Mouse (Mus musculus) E14TG2a.4 (cell line): ENCODE measurements around the gene Gm12166.

Experiments
- CTCF ChIP-seq: conservative IDR thresholded peaks from 2 replicates; pipeline ENCODE4 v1.5.1; 2014; ENCODE audit warnings: low read length
- NANOG ChIP-seq: IDR thresholded peaks from 2 replicates; pipeline ENCODE4 v1.6.1; 2014; ENCODE audit warnings: borderline replicate concordance, low read length, mixed read lengths
- POU5F1 ChIP-seq: IDR thresholded peaks from 2 replicates; pipeline ENCODE4 v1.6.1; 2014; ENCODE audit warnings: low read length, borderline replicate concordance

GRCm38 (mm10) chr11:46021850-46022249, 30.3 kb downstream of the Gm12166 start:
- TF ChIP-seq CTCF (no peak), POU5F1 (no peak), NANOG (no peak)
